Mouse (Mus musculus) lung, postnatal 0 days (tissue): ENCODE measurements around the gene Nav1. TPM values are rescaled to one million over a fixed set of nuclear protein-coding genes. Genes with fewer than 3 reads are reported as not detected.

Experiments
- ATAC-seq: fragments of 200-750 bp; cut with Nextera tagmentation; 2 replicates; pipeline ENCODE4 v1.8.0; 2017; ENCODE audit warnings: moderate library complexity
- DNase-seq: peaks from one replicate; pipeline ENCODE4 v3.0.0-alpha.2; 2016; ENCODE audit warnings: low spot score
- H3K27ac ChIP-seq: fragments of 300-500 bp; sonication (generic); 2 replicates; pipeline ENCODE4 v1.5.1; 2014; ENCODE audit warnings: antibody characterized with exemption, mild to moderate bottlenecking, low read length, mixed read lengths
- H3K27me3 ChIP-seq: fragments of 300-500 bp; sonication (generic); replicated peaks from 2 replicates; pipeline ENCODE4 v1.6.1; 2014; ENCODE audit warnings: low read length, mixed read lengths; ENCODE audit not compliant: insufficient read depth
- H3K36me3 ChIP-seq: fragments of 300-500 bp; sonication (generic); 2 replicates; pipeline ENCODE4 v1.6.1; 2014; ENCODE audit warnings: low read length, mixed read lengths; ENCODE audit not compliant: insufficient read depth
- H3K4me1 ChIP-seq: fragments of 300-500 bp; sonication (generic); 2 replicates; pipeline ENCODE4 v1.6.1; 2014; ENCODE audit warnings: antibody characterized with exemption, low read depth, low read length, mixed read lengths; ENCODE audit not compliant: insufficient read depth
- H3K4me2 ChIP-seq: fragments of 300-500 bp; sonication (generic); replicated peaks from 2 replicates; pipeline ENCODE4 v1.6.1; 2014; ENCODE audit warnings: low read depth, mild to moderate bottlenecking, low read length, moderate library complexity, mixed read lengths
- H3K4me3 ChIP-seq: fragments of 300-500 bp; sonication (generic); 2 replicates; pipeline ENCODE4 v1.5.1; 2014; ENCODE audit warnings: low read depth, low read length
- H3K9ac ChIP-seq: fragments of 300-500 bp; sonication (generic); replicated peaks from 2 replicates; pipeline ENCODE4 v1.6.1; 2014; ENCODE audit warnings: low read depth, mild to moderate bottlenecking
- H3K9me3 ChIP-seq: fragments of 300-500 bp; sonication (generic); 2 replicates; pipeline ENCODE4 v1.6.1; 2016; ENCODE audit warnings: low read length, mixed read lengths
- CTCF ChIP-seq: IDR thresholded peaks from 2 replicates; pipeline ENCODE4 v1.5.1; 2016; ENCODE audit warnings: antibody characterized with exemption, mild to moderate bottlenecking
- EP300 ChIP-seq: IDR thresholded peaks from 2 replicates; pipeline ENCODE4 v1.6.1; 2016; ENCODE audit warnings: antibody characterized with exemption, mild to moderate bottlenecking, control low read depth
- WGBS: fragments of 180-500 bp; shearing (Covaris S2); extraction: QIAGEN DNeasy Blood & Tissue Kit; methylation state at CpG from one replicate; pipeline ENCODE4 v1.1.7; 2014; 5-methylcytosine and 5-hydroxymethylcytosine counted together
- polyA plus RNA-seq: library from polyadenylated mRNA; unstranded; fragments of >200 nt; fragmentation: Nextera tagmentation; extraction: Ambion mirVana; gene quantifications from 2 replicates; pipeline ENCODE4 v1.2.1, GENCODE M21; 2015

Gene Nav1
- polyA plus RNA-seq, 1 experiment from 2014 or later, result 5.7 TPM

- no peaks in the 10 kb centered on the region for H3K4me1 ChIP-seq
- WGBS, result 36% methylated on average over 16 of the region's 16 CpGs
- TF ChIP-seq CTCF, result peak; percentile 96
- no peak for TF ChIP-seq EP300
- no peak overlapping the region for H3K27ac ChIP-seq
- peak; percentile 60 for ATAC-seq
- DNase-seq, result peak; percentile 95
- no peaks in the 10 kb centered on the region for H3K9me3 ChIP-seq
- no peaks in the 10 kb centered on the region for H3K27me3 ChIP-seq
- H3K4me3 ChIP-seq, result no peak overlapping the region
- no peak overlapping the region for H3K4me2 ChIP-seq
- H3K36me3 ChIP-seq, result no peaks in the 10 kb centered on the region
- no peak overlapping the region for H3K9ac ChIP-seq
Measured at GRCm38 (mm10) chr1:135544504-135545146, 62.5 kb downstream of the Nav1 start.

GRCm38 (mm10) chr1:135542841-135543810, 64.0 kb downstream of the Nav1 start:
- Histone ChIP-seq H3K4me2 (no peak overlapping the region), H3K4me3 (no peak overlapping the region), H3K27ac (no peak overlapping the region), H3K27me3 (no peaks in the 10 kb centered on the region), H3K9ac (no peak overlapping the region), H3K4me1 (no peaks in the 10 kb centered on the region), H3K36me3 (no peaks in the 10 kb centered on the region), H3K9me3 (no peaks in the 10 kb centered on the region)
- 40% methylated on average over 12 of the region's 12 CpGs for WGBS
- TF ChIP-seq EP300 (no peak), CTCF (no peak)
- ATAC-seq (no peak), DNase-seq (no peak)

- H3K36me3 ChIP-seq, result no peaks in the 10 kb centered on the region
- ATAC-seq (no peak), DNase-seq (no peak)
- H3K9ac ChIP-seq, result no peak overlapping the region
- no peak overlapping the region for H3K27ac ChIP-seq
- no peaks in the 10 kb centered on the region for H3K27me3 ChIP-seq
- H3K9me3 ChIP-seq, result no peaks in the 10 kb centered on the region
- WGBS, result 79% methylated on average over 9 of the region's 9 CpGs
- TF ChIP-seq CTCF, result no peak
- TF ChIP-seq EP300, result no peak
- H3K4me1 ChIP-seq, result no peaks in the 10 kb centered on the region
- H3K4me3 ChIP-seq, result no peak overlapping the region
- H3K4me2 ChIP-seq, result no peak overlapping the region
Measured at GRCm38 (mm10) chr1:135542080-135542479, 65.0 kb downstream of the Nav1 start.

GRCm38 (mm10) chr1:135540270-135540669, 66.8 kb downstream of the Nav1 start:
- WGBS, result 29% methylated on average over 4 of the region's 4 CpGs
- peak; percentile 38; the same call in 1 of the 2 replicates for TF ChIP-seq EP300
- peak; percentile 98 for TF ChIP-seq CTCF
- H3K36me3 ChIP-seq, result no peaks in the 10 kb centered on the region
- H3K27ac ChIP-seq, result no peak overlapping the region
- no peaks in the 10 kb centered on the region for H3K4me1 ChIP-seq
- H3K9ac ChIP-seq, result no peak overlapping the region
- no peak overlapping the region for H3K4me3 ChIP-seq
- H3K27me3 ChIP-seq, result no peaks in the 10 kb centered on the region
- peak; percentile 88 for DNase-seq
- ATAC-seq, result peak; percentile 55
- H3K4me2 ChIP-seq, result no peak overlapping the region
- no peaks in the 10 kb centered on the region for H3K9me3 ChIP-seq

- H3K27ac ChIP-seq, result 0 out of 2 replicates have a peak overlapping the region, but pooled peaks have one; percentile 20
Measured at GRCm38 (mm10) chr1:135538441-135539265, 68.4 kb downstream of the Nav1 start.

DNA sequence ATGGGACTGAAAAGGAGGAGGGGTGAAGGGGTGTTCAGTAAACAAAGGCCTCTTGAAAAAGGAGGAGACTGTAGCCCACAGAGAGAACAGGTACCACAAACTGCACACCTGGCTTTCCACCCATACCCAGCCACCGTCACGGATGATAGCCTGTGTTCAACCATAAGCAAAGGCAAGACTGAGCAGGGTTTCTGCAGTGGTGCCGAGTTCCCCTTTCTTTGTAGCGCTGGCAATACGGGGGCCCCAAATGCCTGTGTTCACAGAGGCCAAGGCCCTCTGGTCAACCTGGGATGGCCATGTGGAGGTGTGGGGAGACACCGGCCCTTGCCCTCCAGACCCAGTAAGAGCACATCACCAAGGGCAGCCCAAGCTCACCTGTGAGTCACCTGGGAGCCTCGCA, 70.3 kb downstream of the Nav1 start:
- WGBS, result 92% methylated on average over 7 of the region's 7 CpGs
- ATAC-seq, result no peak
- H3K4me2 ChIP-seq, result no peak overlapping the region

More at GRCm38 (mm10) chr1:135538441-135539265, 68.4 kb downstream of the Nav1 start:
- no peaks in the 10 kb centered on the region for H3K4me1 ChIP-seq
- 56% methylated on average over 12 of the region's 12 CpGs for WGBS
- DNase-seq (peak; percentile 62), ATAC-seq (no peak)
- no peaks in the 10 kb centered on the region for H3K27me3 ChIP-seq
- H3K9me3 ChIP-seq, result no peaks in the 10 kb centered on the region
- no peak for TF ChIP-seq EP300
- no peak for TF ChIP-seq CTCF
- no peak overlapping the region for H3K4me2 ChIP-seq
- H3K9ac ChIP-seq, result no peak overlapping the region
- no peaks in the 10 kb centered on the region for H3K36me3 ChIP-seq
- H3K4me3 ChIP-seq, result no peak overlapping the region

More for the DNA sequence above, 70.3 kb downstream of the Nav1 start:
- Histone ChIP-seq H3K4me3 (no peak overlapping the region), H3K9ac (no peak overlapping the region), H3K9me3 (no peaks in the 10 kb centered on the region), H3K36me3 (no peaks in the 10 kb centered on the region), H3K4me1 (no peaks in the 10 kb centered on the region), H3K27me3 (no peaks in the 10 kb centered on the region), H3K27ac (no peak overlapping the region)
- DNase-seq, result no peak
- TF ChIP-seq CTCF (no peak), EP300 (no peak)
